Mouse (Mus musculus) ovary, postnatal 36 days (tissue): ENCODE results near the gene Olfr645.

Source experiments
- DNase-seq: peaks from one replicate; pipeline ENCODE4 v3.0.0; 2022; ENCODE audit warnings: low spot score, mixed read lengths

The Olfr645 gene

DNA sequence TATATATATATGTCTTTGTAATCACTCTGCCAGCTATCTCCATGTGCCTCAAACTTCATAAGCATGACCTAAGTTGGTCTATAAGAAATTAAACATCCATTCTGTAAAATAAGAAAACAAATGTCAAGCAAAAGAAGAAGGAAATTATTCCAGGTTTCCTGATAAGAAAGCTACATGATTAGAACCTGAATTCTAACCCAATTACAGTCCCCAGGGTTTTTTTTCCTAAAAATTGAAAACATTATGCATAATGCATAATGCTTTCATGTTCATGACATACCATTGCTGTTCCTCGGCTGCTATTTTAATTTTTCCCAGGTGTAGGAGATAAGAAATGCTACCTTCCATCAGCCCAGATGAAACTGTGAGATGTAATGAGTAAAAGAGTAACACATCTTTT is at the start of gene Olfr645:
Gene Olfr645 (minus strand): TSS at position 101 of the 400 bp plus-strand sequence.
- DNase-seq, result no peak

DNA sequence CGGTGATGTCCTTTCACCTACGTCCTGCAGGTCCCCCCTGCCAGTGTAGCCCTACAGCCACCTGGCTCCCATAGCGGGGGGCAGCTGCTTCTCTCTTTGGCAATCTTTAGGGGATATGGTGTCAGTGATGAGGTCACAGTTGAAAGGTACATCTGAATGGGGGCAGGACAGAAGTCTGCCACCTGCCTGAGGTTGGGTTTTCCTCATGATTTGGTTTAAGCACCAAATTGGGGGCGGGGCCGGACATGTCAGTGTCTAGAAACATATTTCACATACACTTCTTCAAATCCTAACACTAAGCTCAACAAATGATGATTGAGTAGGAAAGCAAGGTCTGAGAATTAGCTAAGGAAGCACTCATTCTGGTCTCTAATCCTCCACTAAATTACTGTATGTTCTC is 44.5 kb upstream of the Olfr645 start, which contains the start of gene Ubqln5:
Gene Ubqln5 (minus strand): TSS at position 101 of the 400 bp plus-strand sequence.
- no peak for DNase-seq

DNA sequence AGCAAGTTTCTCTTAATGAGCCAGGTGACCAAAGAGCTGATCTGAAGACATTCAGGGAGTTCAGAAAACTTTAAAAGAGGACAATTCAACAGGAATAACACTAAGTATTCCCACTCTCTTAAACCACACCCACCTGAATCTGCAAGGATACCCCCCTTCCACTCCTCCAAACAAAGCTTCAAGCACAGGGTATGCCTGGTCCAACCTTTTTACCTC is 19.4 kb upstream of the Olfr645 start, which contains the start of gene Olfr646:
Gene Olfr646 (plus strand): TSS at position 117 of the 216 bp plus-strand sequence.
- DNase-seq, result no peak

DNA sequence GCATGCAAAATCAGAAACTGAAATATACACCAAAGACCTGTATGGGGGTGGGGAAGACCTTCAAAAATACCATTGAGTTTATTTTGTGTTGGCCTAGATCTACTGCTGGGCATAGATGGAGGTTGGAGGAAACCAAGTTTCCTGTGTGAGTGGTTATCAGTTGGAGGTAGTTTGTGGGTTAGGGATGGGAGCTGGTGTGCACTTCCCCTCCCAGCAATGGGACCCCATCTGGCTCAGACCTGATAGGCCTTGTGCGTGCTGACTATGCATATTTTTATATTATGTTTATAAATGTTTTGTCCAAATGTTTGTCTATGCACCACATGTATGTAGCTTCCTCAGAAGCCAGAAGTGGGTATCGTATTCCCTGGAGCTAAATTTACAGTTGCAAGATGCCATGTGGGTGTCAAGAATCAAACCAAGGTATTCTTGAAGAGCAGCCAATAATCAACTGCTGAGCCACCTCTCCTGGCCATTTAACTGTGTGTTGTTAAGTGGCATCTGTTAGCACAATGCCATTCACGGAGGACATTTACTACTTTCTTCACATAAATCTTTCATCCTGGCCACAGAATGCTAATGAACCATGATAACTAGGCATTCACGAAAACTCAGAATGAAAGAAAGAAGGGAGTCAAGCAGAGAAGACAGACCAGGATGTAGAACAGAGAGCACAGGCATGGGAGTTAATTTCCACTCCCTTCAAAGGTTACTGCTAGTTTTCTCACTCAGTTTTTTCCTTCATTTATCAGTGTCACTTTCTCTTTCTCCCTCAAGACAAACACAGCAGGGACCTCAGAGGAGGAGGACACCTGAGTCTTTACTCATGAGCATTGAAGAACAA is 18.9 kb upstream of the Olfr645 start:
- DNase-seq, result no peak

DNA sequence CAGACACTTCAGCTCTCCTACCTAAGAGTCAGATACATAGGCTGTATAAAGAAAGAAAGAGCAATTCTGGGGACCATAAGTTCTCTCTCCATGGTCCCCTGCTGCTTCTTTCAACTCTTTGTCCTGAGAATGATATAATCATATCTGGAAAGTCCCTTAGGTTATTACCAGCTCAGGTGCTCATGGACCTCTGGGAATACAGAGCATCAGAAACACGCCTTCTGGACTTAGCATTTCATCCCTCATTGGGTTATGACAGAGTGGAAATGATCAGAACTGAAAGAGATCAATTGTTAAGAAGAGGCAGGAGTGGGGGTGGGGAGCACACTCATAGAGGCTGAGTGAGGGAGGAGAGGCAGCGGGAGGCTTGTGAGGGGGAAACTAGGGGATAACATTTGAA is 13.5 kb downstream of the Olfr645 start, which contains the start of gene Olfr644:
Gene Olfr644 (minus strand): TSS at position 101 of the 400 bp plus-strand sequence.
- DNase-seq, result no peak

DNA sequence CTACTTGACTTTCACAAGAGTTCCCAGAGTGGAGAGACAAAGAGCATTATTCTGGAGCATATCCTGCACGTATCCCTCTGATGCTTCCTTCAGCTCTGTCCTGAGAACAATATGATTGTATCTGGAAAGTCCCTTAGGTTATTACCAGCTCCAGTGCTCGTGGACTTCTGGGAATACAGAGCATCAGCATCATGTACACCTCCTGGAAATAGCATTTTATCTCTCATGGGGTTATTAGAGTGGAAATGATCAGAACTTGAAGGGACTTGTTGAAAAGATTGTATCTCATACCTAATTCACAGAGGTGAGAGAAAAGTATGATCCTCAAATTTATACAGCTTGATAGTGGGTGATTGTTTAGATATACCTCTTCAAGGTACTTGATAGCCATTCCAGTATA is 23.9 kb downstream of the Olfr645 start, which contains the start of gene 4930516K23Rik:
Gene 4930516K23Rik (minus strand): TSS at position 101 of the 400 bp plus-strand sequence.
- no peak for DNase-seq

DNA sequence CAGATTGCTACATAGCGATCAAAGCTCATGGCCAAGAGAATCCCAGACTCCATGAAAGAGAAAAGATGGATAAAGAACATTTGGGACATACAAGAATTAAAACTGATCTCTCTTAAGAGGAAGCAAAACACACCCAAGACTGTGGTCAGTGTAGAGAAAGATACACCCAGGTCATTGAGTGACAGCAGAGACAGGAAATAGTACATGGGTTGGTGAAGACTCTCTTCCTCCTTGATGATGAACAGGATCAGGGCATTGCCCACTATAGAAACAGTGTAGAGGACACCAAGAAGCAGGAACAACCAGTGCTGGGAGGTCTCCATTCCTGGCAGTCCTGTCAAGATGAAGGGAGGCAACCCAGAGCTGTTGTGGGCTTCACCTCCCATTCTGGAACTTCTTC is 26.1 kb downstream of the Olfr645 start:
- DNase-seq, result no peak

DNA sequence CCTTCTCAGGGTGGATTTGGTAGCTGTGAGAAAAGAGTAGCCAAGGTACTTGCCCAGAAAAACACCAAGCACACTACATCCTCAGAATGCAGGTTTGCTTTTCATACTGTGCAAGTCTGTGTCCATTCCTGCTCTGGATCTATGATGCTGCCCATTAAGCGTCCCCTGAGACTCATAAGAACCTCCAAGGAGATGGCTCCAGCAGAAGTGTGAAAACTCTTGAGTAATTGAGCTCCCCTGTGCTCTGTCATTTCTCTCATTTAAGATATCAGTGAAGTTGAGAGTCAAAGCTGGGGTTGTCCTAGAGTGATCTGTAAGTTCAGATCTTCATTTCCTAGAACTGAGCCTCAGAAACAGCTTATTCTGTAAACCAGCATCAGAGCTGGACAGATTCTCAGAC is 32.7 kb downstream of the Olfr645 start, which contains the start of gene Olfr642:
Gene Olfr642 (minus strand): TSS at position 101 of the 400 bp plus-strand sequence.
- DNase-seq, result no peak

DNA sequence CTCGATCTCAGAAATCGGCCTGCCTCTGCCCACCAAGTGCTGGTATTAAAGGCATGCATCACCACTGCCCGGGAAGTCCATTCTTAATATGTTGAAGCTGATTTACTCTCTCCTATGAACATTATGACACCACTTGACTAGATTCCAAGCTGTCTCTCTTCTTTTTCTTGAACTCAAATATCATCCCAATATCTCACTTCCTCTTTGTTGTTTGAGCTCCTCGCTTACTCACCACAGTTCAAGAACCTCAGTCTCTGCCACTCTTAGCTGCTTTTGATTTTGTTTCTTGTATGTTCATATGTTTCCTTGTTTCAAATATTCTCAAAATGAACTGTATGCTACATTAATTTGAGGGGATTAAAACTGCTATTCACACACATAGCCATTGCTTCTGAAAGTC is 34.5 kb downstream of the Olfr645 start:
- no peak for DNase-seq

DNA sequence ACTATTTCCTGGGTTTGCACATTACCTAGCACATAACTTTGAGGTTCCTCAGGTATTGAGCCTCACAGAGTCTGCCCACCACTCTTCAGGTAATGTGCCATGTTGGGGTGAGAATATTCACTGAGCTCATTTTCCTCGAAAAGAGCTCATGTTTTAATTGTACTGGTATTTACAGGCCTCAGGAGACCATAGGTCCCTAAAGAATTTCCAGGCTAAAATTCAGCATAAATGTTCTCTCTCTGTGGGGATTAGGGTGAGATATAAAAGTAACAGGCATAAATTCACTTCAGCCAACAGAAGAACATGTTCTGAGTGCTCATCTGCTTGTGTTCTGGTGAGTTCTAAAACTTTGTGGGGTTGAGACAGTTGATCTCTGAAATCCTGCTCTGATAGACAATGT is 50.1 kb downstream of the Olfr645 start, which contains the start of gene Olfr641:
Gene Olfr641 (plus strand): TSS at position 301 of the 400 bp plus-strand sequence.
- DNase-seq, result no peak
